Mouse (Mus musculus): ENCODE results near the gene Atrip.

Atrip gene

DNA sequence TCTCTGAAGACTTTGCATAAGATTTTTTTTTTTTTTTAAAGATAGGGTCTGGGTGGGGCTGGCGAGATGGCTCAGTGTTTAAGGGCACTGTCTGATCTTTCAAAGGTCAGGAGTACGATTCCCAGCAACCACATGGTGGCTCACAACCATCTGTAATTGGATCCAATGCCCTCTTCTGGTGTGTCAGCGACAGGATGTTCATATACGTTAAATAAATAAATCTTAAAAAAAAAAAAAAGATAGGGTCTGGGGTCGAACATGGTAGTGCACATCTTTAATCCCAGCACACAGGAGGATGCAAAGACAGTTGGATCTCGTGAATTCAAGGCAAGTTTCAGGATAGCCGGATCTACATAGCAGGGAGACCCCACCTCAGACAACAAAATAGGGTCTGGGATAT is 24.6 kb downstream of the Atrip start:
- H3K36me3 ChIP-seq (ENCODE audit: control insufficient read depth, insufficient read depth, low read length, poor library complexity, severe bottlenecking): peaks cover under 1% of the 10 kb centered on the region
- no peak for DNase-seq (ENCODE audit: low read depth, low spot score)
- no peaks in the 10 kb centered on the region for H3K27me3 ChIP-seq (ENCODE audit: control insufficient read depth, insufficient read depth, low read length, poor library complexity, severe bottlenecking)

DNA sequence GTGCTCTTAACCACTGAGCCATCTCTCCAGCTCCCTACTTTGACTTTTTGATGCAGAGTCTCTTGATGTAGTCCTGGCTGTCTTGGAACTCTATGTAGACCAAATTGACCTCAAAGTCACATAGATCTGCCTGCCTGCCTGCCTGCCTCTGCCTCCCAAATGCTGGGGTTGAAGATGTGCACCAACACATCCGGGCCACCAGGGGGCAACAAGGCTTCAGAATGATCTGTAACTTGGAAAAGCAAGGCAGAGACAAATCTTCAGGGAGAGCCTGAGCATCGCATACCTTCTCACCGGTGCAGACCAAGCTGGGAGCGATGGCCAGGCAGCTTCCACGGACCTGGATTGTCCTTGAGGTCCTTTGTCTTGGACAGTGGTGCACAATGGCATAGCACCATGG is 27.6 kb downstream of the Atrip start:
- DNase-seq (ENCODE audit: low read depth, low spot score): peak; percentile 86
- no peaks in the 10 kb centered on the region for H3K27me3 ChIP-seq (ENCODE audit: control insufficient read depth, insufficient read depth, low read length, poor library complexity, severe bottlenecking)
- peaks cover 2% of the 10 kb centered on the region; the same call in 1 of the 2 replicates for H3K36me3 ChIP-seq (ENCODE audit: control insufficient read depth, insufficient read depth, low read length, poor library complexity, severe bottlenecking)

DNA sequence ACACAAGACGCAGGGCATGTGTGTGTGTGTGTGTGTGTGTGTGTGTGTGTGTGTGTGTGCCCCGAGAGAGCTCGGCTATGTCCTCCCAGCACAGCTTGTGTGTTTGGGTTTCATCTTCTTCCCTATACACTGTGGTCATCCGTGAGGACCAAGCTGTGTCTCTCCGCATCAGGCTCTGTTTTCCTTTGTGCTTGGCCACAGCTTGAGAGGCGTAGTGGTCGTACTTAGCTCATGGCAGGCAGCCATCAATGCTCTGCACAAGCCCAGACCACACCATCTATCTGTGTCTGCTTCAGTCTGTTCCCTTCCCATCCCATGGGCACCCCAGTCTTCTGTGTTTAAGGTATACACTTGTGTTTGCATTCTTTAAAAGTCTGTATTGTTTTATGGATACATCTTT is 32.6 kb downstream of the Atrip start:
- no peak for DNase-seq (ENCODE audit: low read depth, low spot score)
- peaks cover 2% of the 10 kb centered on the region; the same call in 1 of the 2 replicates for H3K36me3 ChIP-seq (ENCODE audit: control insufficient read depth, insufficient read depth, low read length, poor library complexity, severe bottlenecking)
- no peaks in the 10 kb centered on the region for H3K27me3 ChIP-seq (ENCODE audit: control insufficient read depth, insufficient read depth, low read length, poor library complexity, severe bottlenecking)

DNA sequence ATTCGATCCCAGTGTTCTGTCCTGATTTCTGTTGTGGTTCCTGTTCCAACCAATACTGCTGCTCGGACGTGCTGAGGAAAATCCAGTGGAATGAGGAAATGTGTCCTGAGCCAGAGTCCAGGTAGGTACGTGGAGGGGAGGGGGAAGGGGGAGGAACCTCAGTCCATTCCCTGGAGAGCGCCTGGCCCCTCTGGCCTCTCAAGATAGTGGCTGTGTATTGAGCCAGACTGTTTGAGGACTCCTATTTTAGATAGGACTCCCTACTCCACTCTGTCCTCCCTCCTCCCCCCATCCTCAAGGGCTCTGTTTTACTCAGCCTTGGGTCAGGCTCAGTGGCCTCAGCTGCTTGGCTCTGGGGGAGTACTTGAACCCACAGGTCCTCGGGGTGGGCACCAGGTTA is 33.0 kb downstream of the Atrip start:
- H3K27me3 ChIP-seq (ENCODE audit: control insufficient read depth, insufficient read depth, low read length, poor library complexity, severe bottlenecking): no peaks in the 10 kb centered on the region

DNA sequence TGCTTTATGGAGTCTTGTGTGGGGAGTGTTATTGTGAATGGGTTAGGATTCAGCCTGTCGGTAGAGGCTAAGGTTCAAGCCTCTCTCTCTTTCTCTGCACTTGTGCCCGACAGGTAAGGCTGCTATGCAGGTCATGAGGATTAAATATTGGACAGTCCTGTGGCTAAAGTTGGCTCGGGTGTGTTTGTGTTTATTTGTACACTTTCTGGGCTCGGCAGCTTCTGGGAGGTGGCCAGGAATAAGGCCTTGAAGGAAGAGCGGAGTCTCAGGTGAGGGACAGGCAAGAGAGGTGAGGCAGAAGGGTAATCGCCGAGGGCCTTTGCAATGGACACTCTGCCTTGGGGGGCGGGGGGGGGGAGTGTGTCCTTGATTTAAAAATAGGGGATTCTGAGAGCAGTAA is 33.7 kb downstream of the Atrip start:
- DNase-seq (ENCODE audit: low read depth, low spot score): no peak
- H3K27me3 ChIP-seq (ENCODE audit: control insufficient read depth, insufficient read depth, low read length, poor library complexity, severe bottlenecking): no peaks in the 10 kb centered on the region
- H3K36me3 ChIP-seq (ENCODE audit: control insufficient read depth, insufficient read depth, low read length, poor library complexity, severe bottlenecking): peaks cover 2% of the 10 kb centered on the region; the same call in 1 of the 2 replicates

More for the DNA sequence above, 33.0 kb downstream of the Atrip start:
- DNase-seq (ENCODE audit: low read depth, low spot score): no peak
- peaks cover 2% of the 10 kb centered on the region; the same call in 1 of the 2 replicates for H3K36me3 ChIP-seq (ENCODE audit: control insufficient read depth, insufficient read depth, low read length, poor library complexity, severe bottlenecking)

DNA sequence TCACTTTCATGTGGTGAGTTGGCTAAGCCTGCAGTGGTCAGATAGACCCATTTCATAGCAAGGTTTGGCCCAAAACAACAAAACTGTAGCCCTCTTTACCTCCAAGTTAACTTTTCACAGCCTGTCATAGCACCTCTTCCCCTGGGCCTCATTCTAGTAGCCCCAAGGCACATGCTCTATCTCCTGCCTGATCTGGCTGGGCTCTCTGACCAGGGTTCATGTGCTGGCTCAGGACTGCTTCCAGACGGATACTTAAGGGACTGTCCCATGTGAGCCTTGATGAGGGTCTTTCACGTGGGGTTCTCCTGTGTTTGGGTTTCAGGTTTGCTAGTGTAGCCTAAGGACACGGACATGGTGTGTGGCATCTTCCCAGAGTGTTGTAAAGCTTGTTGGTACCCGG is 34.2 kb downstream of the Atrip start:
- H3K36me3 ChIP-seq (ENCODE audit: control insufficient read depth, insufficient read depth, low read length, poor library complexity, severe bottlenecking): peaks cover 2% of the 10 kb centered on the region; the same call in 1 of the 2 replicates
- no peaks in the 10 kb centered on the region for H3K27me3 ChIP-seq (ENCODE audit: control insufficient read depth, insufficient read depth, low read length, poor library complexity, severe bottlenecking)
- DNase-seq (ENCODE audit: low read depth, low spot score): no peak

DNA sequence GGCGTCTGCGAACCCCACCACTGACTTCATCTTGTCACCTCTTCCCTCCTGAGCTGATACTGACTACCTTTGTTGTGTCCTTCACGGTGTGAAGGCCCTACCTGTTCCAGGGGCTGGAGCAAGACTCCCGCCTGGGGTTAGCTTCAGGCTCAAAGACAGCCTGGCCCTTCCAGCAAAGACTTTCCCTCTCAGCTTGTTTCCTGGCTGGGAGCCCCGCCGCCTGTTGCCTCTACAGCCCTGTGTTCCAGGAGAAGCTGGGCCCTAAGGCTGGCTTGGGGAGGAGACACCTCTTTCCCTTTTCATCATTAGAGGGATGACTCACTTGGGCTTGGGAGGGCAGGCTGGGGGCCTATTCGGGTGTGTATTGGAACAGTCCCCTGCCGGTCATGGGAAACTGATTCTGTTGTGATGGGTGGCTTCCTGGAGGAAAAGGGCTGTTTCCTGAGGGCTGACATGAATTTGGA is 35.0 kb downstream of the Atrip start:
- Histone ChIP-seq H3K27me3 (ENCODE audit: control insufficient read depth, insufficient read depth, low read length, poor library complexity, severe bottlenecking) (no peaks in the 10 kb centered on the region), H3K36me3 (ENCODE audit: control insufficient read depth, insufficient read depth, low read length, poor library complexity, severe bottlenecking) (no peaks in the 10 kb centered on the region)
- no peak for DNase-seq (ENCODE audit: low read depth, low spot score)

DNA sequence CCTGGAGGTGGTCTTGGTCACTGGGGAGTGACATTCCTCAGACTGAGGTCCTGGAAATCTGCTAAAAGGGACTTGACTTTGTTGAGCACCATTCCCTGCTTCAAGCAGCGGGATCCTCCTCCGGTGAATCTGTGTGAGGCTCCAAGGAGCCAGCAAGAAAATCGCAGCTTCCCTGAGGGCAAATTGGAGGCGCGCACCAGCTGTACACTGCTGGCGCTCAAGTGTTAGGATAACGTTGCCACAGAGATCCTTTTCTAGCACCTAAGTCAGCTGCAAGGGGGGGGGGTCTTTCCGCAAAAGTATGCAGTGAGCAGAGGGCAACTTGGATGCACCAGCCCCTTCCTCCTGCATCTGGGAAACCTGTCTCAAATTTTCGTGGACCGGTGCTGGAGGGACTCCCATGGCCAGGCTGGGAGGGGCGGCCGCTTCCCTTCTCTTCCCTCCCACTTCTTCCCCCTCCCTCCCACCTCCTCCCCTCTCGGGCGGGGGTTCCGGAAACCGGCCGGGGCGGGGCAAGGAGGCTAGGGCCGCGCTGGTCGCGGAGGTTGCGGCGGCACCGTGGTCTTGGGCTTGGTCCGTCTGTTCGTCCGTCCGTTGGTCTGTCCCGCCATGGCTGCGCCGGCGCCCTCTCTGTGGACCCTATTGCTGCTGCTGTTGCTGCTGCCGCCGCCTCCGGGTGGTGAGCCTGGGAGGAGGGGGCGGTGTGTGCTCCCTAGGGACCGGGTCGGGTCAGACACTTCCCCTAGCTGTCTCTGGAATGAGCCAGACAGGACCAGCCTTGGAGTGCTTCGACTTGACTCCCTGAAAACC is 35.6 kb downstream of the Atrip start, which contains the start of gene Shisa5:
Gene Shisa5, plus strand, starts transcription at position 480 of the 810 bp plus-strand sequence.
- DNase-seq (ENCODE audit: low read depth, low spot score): peak; percentile 62
- Histone ChIP-seq H3K36me3 (ENCODE audit: control insufficient read depth, insufficient read depth, low read length, poor library complexity, severe bottlenecking) (no peaks in the 10 kb centered on the region), H3K27me3 (ENCODE audit: control insufficient read depth, insufficient read depth, low read length, poor library complexity, severe bottlenecking) (no peaks in the 10 kb centered on the region)

DNA sequence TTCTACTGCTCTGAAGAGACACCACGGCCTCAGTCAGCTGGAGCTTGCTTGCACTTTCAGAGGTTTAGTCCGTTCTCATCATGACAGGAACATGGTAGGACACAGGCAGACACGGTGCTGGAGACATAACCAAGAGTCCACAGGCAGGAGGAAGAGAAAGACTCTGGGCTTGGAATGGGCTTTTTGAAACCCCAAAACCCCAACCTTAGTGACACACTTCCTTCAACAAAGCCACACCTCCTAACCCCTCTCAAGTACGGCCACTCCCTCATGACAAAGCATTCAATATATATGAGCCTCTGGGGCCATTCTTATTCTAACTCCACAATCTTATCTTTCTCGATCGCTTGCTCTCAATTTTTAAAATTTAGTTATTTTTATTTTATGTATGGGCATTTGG is 41.5 kb downstream of the Atrip start:
- DNase-seq (ENCODE audit: low read depth, low spot score): no peak
- H3K27me3 ChIP-seq (ENCODE audit: control insufficient read depth, insufficient read depth, low read length, poor library complexity, severe bottlenecking): no peaks in the 10 kb centered on the region
- H3K36me3 ChIP-seq (ENCODE audit: control insufficient read depth, insufficient read depth, low read length, poor library complexity, severe bottlenecking): no peaks in the 10 kb centered on the region; the same call in 1 of the 2 replicates

DNA sequence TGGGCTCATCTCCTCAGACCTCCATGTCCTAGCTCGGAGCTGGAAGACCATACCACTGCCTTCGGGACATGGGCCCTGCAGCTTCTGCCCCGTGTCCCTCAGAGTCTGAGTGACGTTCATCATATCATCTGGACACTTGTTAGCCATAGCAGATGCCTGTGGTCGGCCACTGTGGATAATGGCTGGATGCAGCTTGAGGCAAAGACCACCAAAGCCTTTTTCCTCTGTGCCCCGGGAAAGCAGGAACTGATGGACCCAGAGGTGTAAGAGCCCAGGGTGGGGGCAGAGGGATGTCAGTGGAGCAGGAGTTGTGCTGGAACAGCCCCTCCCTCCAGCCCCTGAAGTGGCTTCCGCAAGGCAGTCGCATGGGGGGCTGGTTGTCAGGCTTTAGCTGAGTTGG is 42.2 kb downstream of the Atrip start:
- no peaks in the 10 kb centered on the region; the same call in 1 of the 2 replicates for H3K36me3 ChIP-seq (ENCODE audit: control insufficient read depth, insufficient read depth, low read length, poor library complexity, severe bottlenecking)
- DNase-seq (ENCODE audit: low read depth, low spot score): no peak
- no peaks in the 10 kb centered on the region for H3K27me3 ChIP-seq (ENCODE audit: control insufficient read depth, insufficient read depth, low read length, poor library complexity, severe bottlenecking)

DNA sequence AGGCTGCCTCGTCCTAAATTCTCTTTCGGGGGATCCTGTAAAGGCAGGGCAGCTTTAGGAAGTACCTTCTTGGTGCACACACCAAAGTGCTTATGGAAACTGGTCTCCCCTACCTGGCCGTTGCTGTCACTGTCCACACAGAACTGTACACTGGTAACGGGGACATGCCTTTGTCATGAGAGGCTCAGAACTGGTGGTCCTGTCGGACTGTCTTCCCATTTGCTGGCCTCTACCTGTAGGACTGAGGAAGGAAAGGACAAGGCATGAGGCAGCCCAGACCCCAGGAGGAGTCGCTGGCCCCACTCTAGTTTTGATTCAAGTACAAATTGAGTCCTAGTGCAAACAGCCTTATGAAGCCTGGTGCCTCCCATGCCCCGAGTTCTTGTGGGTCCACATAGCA is 42.9 kb downstream of the Atrip start:
- no peak for DNase-seq (ENCODE audit: low read depth, low spot score)
- no peaks in the 10 kb centered on the region; the same call in 1 of the 2 replicates for H3K36me3 ChIP-seq (ENCODE audit: control insufficient read depth, insufficient read depth, low read length, poor library complexity, severe bottlenecking)
- no peaks in the 10 kb centered on the region for H3K27me3 ChIP-seq (ENCODE audit: control insufficient read depth, insufficient read depth, low read length, poor library complexity, severe bottlenecking)

DNA sequence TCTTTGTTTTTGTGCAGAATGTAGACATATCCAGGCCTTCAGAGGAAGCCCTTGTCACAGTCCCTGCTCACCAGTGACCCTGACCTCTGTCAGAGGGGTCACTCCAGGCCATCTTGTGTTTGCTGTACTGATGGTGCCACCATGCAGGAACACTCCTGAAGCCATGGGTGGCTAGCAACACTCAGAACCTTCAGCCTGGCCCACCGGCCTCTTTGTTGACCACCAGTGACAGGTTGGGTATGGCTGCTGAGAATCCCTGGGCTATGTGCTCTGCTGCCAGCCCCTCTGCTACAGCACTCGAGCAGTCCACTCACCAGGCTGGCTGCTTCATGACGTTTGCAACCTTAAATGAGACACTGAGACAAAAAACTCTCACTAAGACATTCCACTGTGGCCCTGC is 43.6 kb downstream of the Atrip start:
- Histone ChIP-seq H3K36me3 (ENCODE audit: control insufficient read depth, insufficient read depth, low read length, poor library complexity, severe bottlenecking) (peaks cover 3% of the 10 kb centered on the region), H3K27me3 (ENCODE audit: control insufficient read depth, insufficient read depth, low read length, poor library complexity, severe bottlenecking) (no peaks in the 10 kb centered on the region)
- no peak for DNase-seq (ENCODE audit: low read depth, low spot score)

DNA sequence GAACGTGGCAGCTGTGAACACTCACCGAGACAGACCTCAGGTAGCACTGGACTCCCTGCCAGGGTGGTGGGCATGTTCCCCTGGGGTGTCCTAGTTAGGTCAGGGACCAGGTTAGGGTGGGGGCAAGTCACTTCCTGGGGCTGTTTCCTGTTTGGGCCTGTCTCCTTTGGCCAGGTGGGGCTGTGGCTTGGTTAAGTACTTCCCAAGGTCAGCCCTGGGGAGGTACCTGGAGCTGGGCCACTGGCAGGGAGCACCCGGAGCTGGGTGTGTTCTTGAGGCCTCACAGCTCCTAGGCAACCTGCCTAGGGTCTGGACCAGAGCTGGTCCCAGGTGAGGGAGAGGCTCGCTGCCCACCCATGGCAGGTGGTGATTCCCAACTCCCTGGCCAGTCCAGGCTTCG is 45.0 kb downstream of the Atrip start:
- H3K36me3 ChIP-seq (ENCODE audit: control insufficient read depth, insufficient read depth, low read length, poor library complexity, severe bottlenecking): peaks cover 3% of the 10 kb centered on the region
- H3K27me3 ChIP-seq (ENCODE audit: control insufficient read depth, insufficient read depth, low read length, poor library complexity, severe bottlenecking): no peaks in the 10 kb centered on the region
- no peak for DNase-seq (ENCODE audit: low read depth, low spot score)

DNA sequence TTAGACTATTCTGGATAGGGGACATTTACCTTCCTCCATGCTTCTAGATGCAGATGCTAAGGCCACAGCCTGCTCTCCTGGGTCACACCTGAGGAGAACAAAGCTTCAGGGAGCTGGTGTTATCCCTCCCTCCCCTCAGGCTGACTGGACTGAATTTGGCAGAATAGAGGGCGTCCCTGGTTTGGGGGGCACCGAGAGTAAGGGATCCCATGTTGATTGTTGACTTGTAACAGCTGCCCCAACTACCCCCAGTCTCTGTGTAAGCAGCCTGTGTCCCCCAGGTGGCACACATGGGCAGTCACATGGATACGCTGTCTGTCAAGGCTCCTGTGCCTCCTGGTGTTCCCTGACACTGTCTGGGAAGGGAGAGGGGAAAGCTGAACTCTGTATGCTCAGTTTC is 45.5 kb downstream of the Atrip start:
- no peak for DNase-seq (ENCODE audit: low read depth, low spot score)
- Histone ChIP-seq H3K36me3 (ENCODE audit: control insufficient read depth, insufficient read depth, low read length, poor library complexity, severe bottlenecking) (peaks cover 3% of the 10 kb centered on the region), H3K27me3 (ENCODE audit: control insufficient read depth, insufficient read depth, low read length, poor library complexity, severe bottlenecking) (no peaks in the 10 kb centered on the region)

DNA sequence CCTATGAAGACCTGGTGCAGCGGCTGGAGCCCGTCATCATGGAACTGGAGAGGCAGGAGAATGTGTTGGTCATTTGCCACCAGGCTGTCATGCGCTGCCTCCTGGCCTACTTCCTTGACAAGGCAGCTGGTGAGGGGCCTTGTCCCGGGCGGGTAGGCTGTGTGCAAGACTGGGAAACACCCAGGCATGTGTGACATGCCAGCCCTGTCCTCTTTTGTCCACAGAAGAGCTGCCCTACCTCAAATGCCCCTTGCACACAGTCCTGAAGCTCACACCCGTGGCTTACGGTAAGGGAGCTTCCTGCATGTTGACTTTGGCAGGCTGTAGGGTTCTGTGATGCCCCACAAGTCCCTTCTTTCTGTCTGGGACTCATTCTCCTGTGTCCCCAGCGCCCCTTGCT is 46.4 kb downstream of the Atrip start:
- no peak for DNase-seq (ENCODE audit: low read depth, low spot score)
- H3K36me3 ChIP-seq (ENCODE audit: control insufficient read depth, insufficient read depth, low read length, poor library complexity, severe bottlenecking): peaks cover 3% of the 10 kb centered on the region
- no peaks in the 10 kb centered on the region for H3K27me3 ChIP-seq (ENCODE audit: control insufficient read depth, insufficient read depth, low read length, poor library complexity, severe bottlenecking)

Measured in splenic B cell, adult 2 months (primary cell).